Mouse (Mus musculus) cortical plate, adult 2 months (tissue): ENCODE data around the gene Dnajc13.

Experiments
- CTCF ChIP-seq: fragments of 200-500 bp; IDR thresholded peaks from 2 replicates; pipeline ENCODE4 v1.5.1; 2011; ENCODE audit warnings: mild to moderate bottlenecking, control low read depth, low read length; ENCODE audit not compliant: insufficient read depth; ENCODE audit errors: extremely low read depth
- POLR2A ChIP-seq: fragments of 200-500 bp; IDR thresholded peaks from 2 replicates; pipeline ENCODE4 v1.6.1; 2011; ENCODE audit warnings: mild to moderate bottlenecking, low read length, control low read depth; ENCODE audit not compliant: insufficient read depth; ENCODE audit errors: extremely low read depth

- TF ChIP-seq CTCF (no peak), POLR2A (no peak)
These were observed 6.6 kb downstream of the Dnajc13 start for GRCm38 (mm10) chr9:104256085-104256484.
